Mouse (Mus musculus) MEL (cell line): ENCODE measurements around the gene Cckar.

Experiments
- BHLHE40 ChIP-seq: IDR thresholded peaks from 2 replicates; pipeline ENCODE4 v1.6.1; 2012; ENCODE audit warnings: low read depth, mild to moderate bottlenecking, inconsistent platforms, low read length, improper control_type of control experiment, borderline replicate concordance
- CTCF ChIP-seq, 3 experiments: IDR thresholded peaks in 2 of 3; conservative IDR thresholded peaks in 1 of 3; 2 replicates each; pipeline ENCODE4 v1.5.1; 2011 to 2012; ENCODE audit warnings: low read length in 3 of 3, low read depth in 2 of 3, mild to moderate bottlenecking in 2 of 3, improper control_type of control experiment in 1 of 3, inconsistent platforms in 1 of 3, mixed read lengths in 1 of 3, moderate library complexity in 1 of 3; ENCODE audit not compliant: control insufficient read depth in 1 of 3, insufficient read depth in 1 of 3, poor library complexity in 1 of 3, severe bottlenecking in 1 of 3
- EP300 ChIP-seq, 2 experiments: IDR thresholded peaks; 2 replicates each; pipeline ENCODE4 v1.6.1; 2011; ENCODE audit warnings: improper control_type of control experiment in 2 of 2, low read length in 2 of 2, low read depth in 1 of 2, mild to moderate bottlenecking in 1 of 2
- KAT2A ChIP-seq: conservative IDR thresholded peaks from 2 replicates; pipeline ENCODE4 v1.6.1; 2012; ENCODE audit warnings: low read depth, low read length, improper control_type of control experiment, inconsistent platforms
- MYB ChIP-seq: IDR thresholded peaks from 2 replicates; pipeline ENCODE4 v1.6.1; 2011; ENCODE audit warnings: mild to moderate bottlenecking, low read depth, low read length, improper control_type of control experiment
- NELFE ChIP-seq: IDR thresholded peaks from 2 replicates; pipeline ENCODE4 v1.6.1; 2011; ENCODE audit warnings: low read depth, low read length, improper control_type of control experiment
- SIN3A ChIP-seq: IDR thresholded peaks from 2 replicates; pipeline ENCODE4 v1.6.1; 2012; ENCODE audit warnings: low read length, improper control_type of control experiment, inconsistent platforms

DNA sequence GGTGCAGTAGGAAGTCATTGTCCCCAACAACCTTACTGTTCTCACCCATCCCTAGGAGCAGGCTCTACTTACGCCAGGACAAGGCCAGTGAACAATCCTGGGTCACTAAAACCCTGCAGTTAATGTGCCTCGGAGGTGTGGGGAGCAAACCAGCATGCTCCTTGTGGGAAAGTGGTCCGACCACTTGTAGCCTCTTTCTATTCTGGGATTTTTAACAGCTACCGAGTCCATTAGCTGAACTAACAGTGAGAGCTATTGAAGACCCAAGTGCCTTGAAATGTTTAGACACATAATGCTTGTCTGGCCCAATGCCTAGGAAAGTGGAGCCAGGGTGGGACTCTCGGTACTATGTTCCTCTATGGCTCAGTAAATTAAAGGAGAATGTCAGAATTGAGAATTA lies 9.0 kb upstream of the Cckar start:
- no peak for TF ChIP-seq KAT2A
- TF ChIP-seq EP300 (IDR thresholded peaks at IDR 0.05; ENCODE audit: low read depth in 1 of 2, low read length in 2 of 2) = no peak
- TF ChIP-seq BHLHE40 = no peak
- TF ChIP-seq NELFE = no peak
- TF ChIP-seq SIN3A = no peak
- TF ChIP-seq MYB = no peak
- no peak for TF ChIP-seq CTCF (IDR thresholded peaks at IDR 0.05 in 2 of 3, conservative IDR thresholded peaks at IDR 0.05 in 1 of 3; ENCODE audit: control insufficient read depth in 1 of 3, insufficient read depth in 1 of 3, low read depth in 2 of 3, low read length in 3 of 3, poor library complexity in 1 of 3, severe bottlenecking in 1 of 3)
